Mouse (Mus musculus): ENCODE data around the gene Gm10487. TPM values are rescaled to one million over a fixed set of nuclear protein-coding genes. Genes with fewer than 3 reads are reported as not detected.
"Not testable (repeated sequence)": the region's sequence is repeated elsewhere in the genome, so short reads cannot be mapped to it uniquely, and the experiment has no call there.

Gene Gm10487
- polyA plus RNA-seq (2016; fragmentation: Nextera tagmentation; extraction: Ambion mirVana), result not detected in 2 replicates

DNA sequence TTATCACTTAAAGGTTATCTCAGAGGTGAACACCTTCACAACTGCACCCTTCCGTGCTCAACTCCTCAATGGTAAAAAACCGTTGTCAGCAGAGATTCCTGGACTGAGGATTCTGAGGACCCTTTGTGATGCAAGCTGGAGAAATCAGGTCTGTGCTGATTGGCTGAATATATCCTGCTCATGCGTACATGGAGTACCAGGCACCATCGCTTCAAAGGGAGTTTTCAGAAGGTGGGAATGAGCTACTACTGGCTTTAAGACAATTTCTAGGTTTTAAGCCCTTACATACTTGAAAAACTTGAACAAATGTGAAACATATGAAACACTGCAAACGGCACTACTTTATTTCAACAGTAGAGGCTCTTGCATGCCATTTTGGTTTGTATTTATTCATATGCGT is at the start of gene Gm10487:
Gene Gm10487, minus strand, starts transcription at position 101 of the 400 bp plus-strand sequence.
- not testable (repeated sequence) for H3K27ac ChIP-seq; H3K36me3 ChIP-seq; H3K9me3 ChIP-seq; H3K4me3 ChIP-seq; H3K27me3 ChIP-seq (ENCODE audit: insufficient read depth, poor library complexity, severe bottlenecking); DNase-seq (ENCODE audit: low spot score); H3K4me1 ChIP-seq (replicated peaks)
- no CpG with 5 or more reads among the region's 6 CpGs for WGBS
